Mouse (Mus musculus): ENCODE data around the gene Sec1. TPM values are rescaled to one million over a fixed set of nuclear protein-coding genes. Genes with fewer than 3 reads are reported as not detected.

The Sec1 gene
- polyA plus RNA-seq, 1 experiment from 2014 or later = 1.1 TPM

GRCm38 (mm10) chr7:45723781-45724180 lies 29.6 kb upstream of the Sec1 start:
- Histone ChIP-seq H3K4me2 (replicated peaks) (no peak overlapping the region), H3K27me3 (no peaks in the 10 kb centered on the region), H3K4me3 (no peak overlapping the region), H3K9ac (no peak overlapping the region), H3K4me1 (peaks cover 21% of the 10 kb centered on the region), H3K27ac (no peak overlapping the region), H3K36me3 (peaks cover 83% of the 10 kb centered on the region), H3K9me3 (replicated peaks) (no peaks in the 10 kb centered on the region)
- ATAC-seq (ENCODE audit: low FRiP score) = no peak
- 93% methylated on average over 14 of the region's 14 CpGs for WGBS

GRCm38 (mm10) chr7:45723301-45723700 lies 29.1 kb upstream of the Sec1 start:
- Histone ChIP-seq H3K4me1 (peaks cover 24% of the 10 kb centered on the region), H3K9me3 (replicated peaks) (no peaks in the 10 kb centered on the region), H3K27me3 (no peaks in the 10 kb centered on the region), H3K4me3 (no peak overlapping the region), H3K4me2 (replicated peaks) (no peak overlapping the region), H3K36me3 (peaks cover 79% of the 10 kb centered on the region), H3K27ac (no peak overlapping the region), H3K9ac (no peak overlapping the region)
- WGBS = 89% methylated on average over 4 of the region's 4 CpGs
- no peak for ATAC-seq (ENCODE audit: low FRiP score)

- no peaks in the 10 kb centered on the region for H3K27me3 ChIP-seq
- no peak overlapping the region for H3K27ac ChIP-seq
- ATAC-seq (ENCODE audit: low FRiP score) = no peak
- no peaks in the 10 kb centered on the region for H3K9me3 ChIP-seq (replicated peaks)
- peaks cover 24% of the 10 kb centered on the region for H3K4me1 ChIP-seq
- peaks cover 79% of the 10 kb centered on the region for H3K36me3 ChIP-seq
- H3K4me2 ChIP-seq (replicated peaks) = no peak overlapping the region
- no peak overlapping the region for H3K4me3 ChIP-seq
- peak overlapping the region; percentile 4; the same call in 1 of the 2 replicates for H3K9ac ChIP-seq
- 87% methylated on average over 13 of the region's 13 CpGs for WGBS
Measured at GRCm38 (mm10) chr7:45722348-45722713, 28.1 kb upstream of the Sec1 start.

- no peak for ATAC-seq (ENCODE audit: low FRiP score)
- peaks cover 29% of the 10 kb centered on the region for H3K4me1 ChIP-seq
- WGBS = 61% methylated on average over 13 of the region's 13 CpGs
- H3K36me3 ChIP-seq = peaks cover 76% of the 10 kb centered on the region
- no peak overlapping the region for H3K4me2 ChIP-seq (replicated peaks)
- H3K9ac ChIP-seq = peak overlapping the region; percentile 4; the same call in 1 of the 2 replicates
- H3K4me3 ChIP-seq = no peak overlapping the region
- H3K9me3 ChIP-seq (replicated peaks) = no peaks in the 10 kb centered on the region
- no peak overlapping the region for H3K27ac ChIP-seq
- H3K27me3 ChIP-seq = no peaks in the 10 kb centered on the region
Measured at GRCm38 (mm10) chr7:45721642-45722347, 27.6 kb upstream of the Sec1 start.

- Histone ChIP-seq H3K9me3 (replicated peaks) (no peaks in the 10 kb centered on the region), H3K27ac (no peak overlapping the region), H3K9ac (no peak overlapping the region), H3K27me3 (no peaks in the 10 kb centered on the region), H3K4me1 (peaks cover 35% of the 10 kb centered on the region), H3K4me3 (no peak overlapping the region), H3K36me3 (peaks cover 70% of the 10 kb centered on the region), H3K4me2 (replicated peaks) (no peak overlapping the region)
- WGBS = 85% methylated on average over 7 of the region's 7 CpGs
- no peak for ATAC-seq (ENCODE audit: low FRiP score)
Measured at GRCm38 (mm10) chr7:45721234-45721571, 27.0 kb upstream of the Sec1 start.

GRCm38 (mm10) chr7:45720413-45721233 lies 26.4 kb upstream of the Sec1 start, which contains the start of gene Fam83e:
Fam83e (plus strand) TSS chr7:45721212.
- H3K27me3 ChIP-seq = no peaks in the 10 kb centered on the region
- peaks cover 64% of the 10 kb centered on the region for H3K36me3 ChIP-seq
- peaks cover 40% of the 10 kb centered on the region for H3K4me1 ChIP-seq
- 82% methylated on average over 14 of the region's 14 CpGs for WGBS
- no peak within 1 kb of the TSS for H3K27ac ChIP-seq
- no peaks in the 10 kb centered on the region for H3K9me3 ChIP-seq (replicated peaks)
- no peak within 1 kb of the TSS for H3K4me3 ChIP-seq
- ATAC-seq (ENCODE audit: low FRiP score) = no peak
- 0 out of 2 replicates have a peak within 1 kb of the TSS, but pooled peaks have one; percentile 89 for H3K4me2 ChIP-seq (replicated peaks)
- peak within 1 kb of the TSS; percentile 4; the same call in 1 of the 2 replicates for H3K9ac ChIP-seq

GRCm38 (mm10) chr7:45719738-45720412 lies 25.7 kb upstream of the Sec1 start:
- WGBS = 91% methylated on average over 16 of the region's 16 CpGs
- Histone ChIP-seq H3K27me3 (no peaks in the 10 kb centered on the region), H3K9ac (peak overlapping the region; percentile 91; the same call in 1 of the 2 replicates), H3K27ac (no peak overlapping the region), H3K4me2 (replicated peaks) (peak overlapping the region; percentile 89; the same call in 1 of the 2 replicates), H3K4me3 (peak overlapping the region; percentile 87; the same call in 1 of the 2 replicates), H3K4me1 (peaks cover 44% of the 10 kb centered on the region), H3K36me3 (peaks cover 56% of the 10 kb centered on the region), H3K9me3 (replicated peaks) (no peaks in the 10 kb centered on the region)
- ATAC-seq (ENCODE audit: low FRiP score) = no peak

- Histone ChIP-seq H3K36me3 (peaks cover 49% of the 10 kb centered on the region), H3K27me3 (no peaks in the 10 kb centered on the region), H3K9me3 (replicated peaks) (no peaks in the 10 kb centered on the region), H3K4me1 (peaks cover 51% of the 10 kb centered on the region), H3K4me2 (replicated peaks) (peak overlapping the region; percentile 89), H3K27ac (no peak overlapping the region), H3K9ac (peak overlapping the region; percentile 91), H3K4me3 (peak overlapping the region; percentile 87)
- WGBS = 81% methylated on average over 10 of the region's 10 CpGs
- no peak for ATAC-seq (ENCODE audit: low FRiP score)
Measured at GRCm38 (mm10) chr7:45719180-45719579, 25.0 kb upstream of the Sec1 start.

GRCm38 (mm10) chr7:45718331-45718730 lies 24.1 kb upstream of the Sec1 start:
- ATAC-seq (ENCODE audit: low FRiP score) = no peak
- H3K27ac ChIP-seq = peak overlapping the region; percentile 90
- H3K9me3 ChIP-seq (replicated peaks) = no peaks in the 10 kb centered on the region
- H3K4me2 ChIP-seq (replicated peaks) = peak overlapping the region; percentile 89
- H3K9ac ChIP-seq = peak overlapping the region; percentile 91
- H3K4me1 ChIP-seq = peaks cover 55% of the 10 kb centered on the region
- no peaks in the 10 kb centered on the region for H3K27me3 ChIP-seq
- WGBS = under 1% methylated on average over 20 of the region's 20 CpGs
- peaks cover 44% of the 10 kb centered on the region for H3K36me3 ChIP-seq
- peak overlapping the region; percentile 87 for H3K4me3 ChIP-seq

GRCm38 (mm10) chr7:45717918-45718297 lies 23.7 kb upstream of the Sec1 start, which contains the start of gene Sphk2:
Sphk2 (minus strand) TSS chr7:45718002.
- ATAC-seq (ENCODE audit: low FRiP score) = peak; percentile 70
- H3K4me3 ChIP-seq = peak within 1 kb of the TSS; percentile 87
- H3K4me1 ChIP-seq = peaks cover 55% of the 10 kb centered on the region
- peak within 1 kb of the TSS; percentile 90 for H3K27ac ChIP-seq
- peaks cover 44% of the 10 kb centered on the region for H3K36me3 ChIP-seq
- H3K9ac ChIP-seq = peak within 1 kb of the TSS; percentile 91
- no peaks in the 10 kb centered on the region for H3K9me3 ChIP-seq (replicated peaks)
- under 1% methylated on average over 41 of the region's 41 CpGs for WGBS
- H3K27me3 ChIP-seq = no peaks in the 10 kb centered on the region
- H3K4me2 ChIP-seq (replicated peaks) = peak within 1 kb of the TSS; percentile 93

- 11% methylated on average over 31 of the region's 31 CpGs for WGBS
- peak; percentile 34 for ATAC-seq (ENCODE audit: low FRiP score)
- H3K4me3 ChIP-seq = peak overlapping the region; percentile 87
- peaks cover 55% of the 10 kb centered on the region for H3K4me1 ChIP-seq
- H3K9ac ChIP-seq = peak overlapping the region; percentile 91
- H3K36me3 ChIP-seq = peaks cover 44% of the 10 kb centered on the region
- H3K27me3 ChIP-seq = no peaks in the 10 kb centered on the region
- H3K4me2 ChIP-seq (replicated peaks) = peak overlapping the region; percentile 93
- peak overlapping the region; percentile 90 for H3K27ac ChIP-seq
- no peaks in the 10 kb centered on the region for H3K9me3 ChIP-seq (replicated peaks)
Measured at GRCm38 (mm10) chr7:45716952-45717917, 23.0 kb upstream of the Sec1 start.

Measured in hindbrain, embryonic 12.5 days (tissue).